Mouse (Mus musculus): ENCODE measurements around the gene E030025P04Rik.

E030025P04Rik gene

DNA sequence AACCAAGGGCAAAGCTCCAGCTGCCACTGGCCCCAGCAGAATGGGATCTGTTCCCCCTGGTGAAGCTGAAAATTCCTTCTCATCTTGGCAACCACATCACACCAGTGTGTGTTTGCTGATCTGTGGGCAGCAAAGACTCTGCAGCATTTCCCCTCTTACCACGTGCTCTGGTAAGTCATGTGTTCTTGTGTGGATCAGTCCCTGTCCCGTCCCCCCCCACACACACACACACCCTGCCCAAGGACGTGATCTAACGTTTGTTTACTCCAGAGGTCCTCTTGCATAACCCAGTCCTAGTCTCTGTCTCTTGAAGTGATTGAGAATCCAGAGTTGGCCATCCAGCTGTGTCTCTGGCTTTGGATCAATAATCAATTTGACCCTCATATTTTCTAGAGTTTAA is at the start of gene E030025P04Rik:
E030025P04Rik (minus strand) TSS at position 134 of the 400 bp plus-strand sequence.
- no peak for DNase-seq

- peak; percentile 65 for DNase-seq
Observed at GRCm38 (mm10) chr11:109192673-109193557, 48.7 kb upstream of the E030025P04Rik start.

DNA sequence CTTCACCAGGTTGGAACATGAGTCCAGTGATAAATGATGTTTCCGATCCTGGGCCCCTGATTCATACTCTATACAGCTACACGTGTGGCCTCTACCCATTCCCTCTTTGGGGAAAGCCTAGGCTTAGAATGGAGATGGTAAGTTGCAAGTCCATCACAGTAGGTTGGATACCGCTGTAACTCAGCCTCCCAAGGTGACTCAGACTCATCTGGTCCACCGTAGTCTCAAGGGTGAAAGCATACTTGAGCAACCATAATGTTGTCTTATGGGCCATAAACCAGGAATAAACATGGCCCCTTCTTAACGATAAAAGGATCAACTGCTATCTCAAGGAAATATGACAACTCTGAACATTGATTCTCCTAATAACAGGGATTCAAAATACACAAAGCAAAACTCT is 44.1 kb upstream of the E030025P04Rik start:
- DNase-seq = no peak

DNA sequence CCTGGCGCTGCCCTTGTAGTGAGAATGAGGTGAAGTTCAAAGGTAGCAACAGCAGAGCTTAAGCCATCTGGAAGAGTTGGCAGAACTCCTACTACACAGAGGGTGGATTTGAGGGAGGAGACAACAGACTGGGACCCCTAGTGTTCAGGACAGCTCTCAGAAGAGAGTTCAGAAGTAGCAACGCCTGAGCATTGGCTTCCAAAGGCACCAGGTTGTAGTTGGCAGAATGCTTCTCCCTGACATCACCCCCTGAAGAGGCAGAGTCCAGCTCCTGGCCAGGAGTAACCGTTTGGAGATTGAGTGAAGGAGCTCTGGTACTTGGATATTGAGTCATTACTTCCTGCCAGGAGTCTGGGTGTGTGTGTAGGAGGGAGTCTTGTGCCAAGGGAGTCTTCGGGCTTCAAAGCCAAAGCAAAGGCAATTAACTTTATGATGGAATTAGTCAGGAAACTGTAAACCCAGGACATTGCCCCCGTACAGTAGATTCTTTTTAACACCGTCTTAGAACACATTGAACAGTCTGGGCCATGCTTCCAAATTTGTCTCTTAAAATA is 43.5 kb upstream of the E030025P04Rik start:
- no peak for DNase-seq

DNA sequence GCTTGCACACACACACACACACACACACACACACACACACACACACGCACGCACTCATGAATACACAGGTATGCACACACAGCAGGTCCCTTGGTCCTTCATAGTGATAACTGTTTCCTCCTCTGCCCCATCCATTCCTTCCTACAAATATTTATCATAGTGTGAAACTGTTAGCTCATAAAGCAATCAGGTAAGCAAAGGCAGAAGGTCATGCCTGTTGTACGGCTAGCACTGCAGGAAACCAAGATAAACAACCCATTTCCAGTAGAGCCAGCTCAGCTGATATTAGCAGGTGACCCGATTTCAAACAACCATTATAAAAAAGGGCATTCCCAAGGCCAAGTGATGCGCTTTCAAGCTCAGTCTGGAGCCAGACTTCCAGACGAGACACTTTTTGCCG is 36.9 kb upstream of the E030025P04Rik start:
- no peak for DNase-seq

GRCm38 (mm10) chr11:109180290-109180689 is 36.1 kb upstream of the E030025P04Rik start:
- DNase-seq = no peak

DNA sequence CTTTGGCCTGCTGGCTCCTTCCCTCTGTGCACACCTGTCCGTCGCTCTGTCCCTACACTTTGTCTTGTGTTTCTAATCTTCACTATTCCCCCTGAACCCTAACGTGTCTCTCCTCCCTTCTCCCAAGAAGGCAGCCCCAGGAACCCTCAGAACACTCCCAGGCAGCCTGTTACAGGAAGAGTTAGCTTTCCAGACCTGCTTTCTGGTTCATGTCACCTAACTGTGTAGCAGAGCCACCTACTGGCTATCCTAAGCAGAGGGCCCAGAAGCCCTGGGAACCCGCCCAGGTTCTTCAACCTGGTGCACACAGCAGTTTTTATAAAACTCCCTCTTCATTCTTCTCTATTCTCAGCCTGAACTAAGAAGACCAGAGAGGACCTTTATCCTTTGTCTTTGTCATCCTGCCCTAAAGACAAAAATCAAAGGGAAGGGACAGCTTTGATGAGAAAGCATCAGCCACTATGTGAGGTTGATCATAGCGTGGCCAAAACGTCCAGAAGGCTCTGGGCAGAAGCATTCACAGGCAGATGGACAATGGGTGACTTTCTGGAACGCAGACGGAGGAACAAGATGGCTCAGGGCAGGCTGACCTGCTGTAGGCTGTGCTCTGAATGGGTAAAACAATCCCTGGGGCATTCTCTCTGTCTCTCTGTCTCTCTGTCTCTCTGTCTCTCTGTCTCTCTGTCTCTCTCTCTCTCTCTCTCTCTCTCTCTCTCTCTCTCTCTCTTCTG is 34.8 kb upstream of the E030025P04Rik start:
- DNase-seq = no peak

- DNase-seq = no peak
Observed at GRCm38 (mm10) chr11:109175376-109175969, 31.3 kb upstream of the E030025P04Rik start.

- DNase-seq = no peak
Observed at GRCm38 (mm10) chr11:109172224-109172623, 28.1 kb upstream of the E030025P04Rik start.

DNA sequence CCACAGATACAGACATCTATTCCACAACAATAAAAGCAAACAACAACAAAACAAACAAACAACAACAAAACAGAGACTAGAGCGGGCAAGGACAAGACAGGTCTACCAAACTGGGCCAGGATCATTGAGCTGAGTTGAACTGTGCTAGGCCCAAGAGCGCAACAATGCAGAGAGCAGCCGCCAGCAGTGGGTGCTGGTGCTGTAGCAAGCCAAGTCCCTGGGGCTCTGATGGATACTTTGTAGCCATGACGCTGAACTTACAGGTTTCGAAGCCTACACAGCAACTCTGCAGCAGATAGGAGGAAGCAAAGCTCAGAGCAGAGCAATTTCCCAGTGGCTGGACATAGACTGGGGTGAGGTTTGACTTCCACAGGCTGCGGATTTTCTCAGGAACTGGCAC is 26.6 kb upstream of the E030025P04Rik start:
- DNase-seq = no peak

DNA sequence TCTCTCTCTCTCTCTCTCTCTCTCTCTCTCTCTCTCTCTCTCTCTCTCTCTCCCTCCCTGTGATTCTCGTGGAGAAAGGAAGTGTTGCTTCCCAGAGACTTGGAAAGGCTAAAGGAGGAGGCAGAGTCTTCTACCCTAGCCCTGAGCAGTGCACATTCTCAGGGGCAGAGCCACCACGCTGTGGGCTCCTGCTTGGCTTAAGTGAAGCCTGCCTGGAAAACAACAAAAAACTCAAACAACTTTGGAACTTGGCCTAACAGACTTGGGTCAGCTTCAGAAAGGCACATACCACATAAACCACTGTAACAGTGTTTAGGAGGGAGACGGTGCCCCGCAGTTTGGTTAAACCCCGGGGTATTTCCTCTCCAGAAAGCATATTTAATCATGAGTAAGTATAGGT is 13.5 kb upstream of the E030025P04Rik start:
- no peak for DNase-seq

DNA sequence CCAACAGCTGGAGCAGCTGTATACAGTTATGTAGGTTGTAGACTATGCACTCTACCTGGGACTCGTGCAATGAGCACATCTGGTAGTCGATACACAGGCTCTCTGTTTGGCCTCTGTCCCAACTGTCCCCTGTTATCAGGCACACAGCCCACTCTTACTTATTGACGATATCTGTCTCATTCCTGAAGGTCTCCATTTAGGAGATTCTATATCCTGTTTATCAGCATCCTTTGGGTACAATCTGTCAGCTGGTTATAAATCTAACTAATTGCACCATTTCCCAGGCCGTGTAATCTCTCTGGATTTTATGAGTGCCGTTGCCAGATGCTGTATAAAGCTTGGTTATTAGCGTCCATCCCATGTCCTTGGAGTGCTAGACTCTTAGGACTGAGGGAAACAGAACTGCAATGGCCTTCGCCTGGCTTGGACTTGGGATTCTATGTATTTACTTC is 747 bp upstream of the E030025P04Rik start:
- no peak for DNase-seq

DNA sequence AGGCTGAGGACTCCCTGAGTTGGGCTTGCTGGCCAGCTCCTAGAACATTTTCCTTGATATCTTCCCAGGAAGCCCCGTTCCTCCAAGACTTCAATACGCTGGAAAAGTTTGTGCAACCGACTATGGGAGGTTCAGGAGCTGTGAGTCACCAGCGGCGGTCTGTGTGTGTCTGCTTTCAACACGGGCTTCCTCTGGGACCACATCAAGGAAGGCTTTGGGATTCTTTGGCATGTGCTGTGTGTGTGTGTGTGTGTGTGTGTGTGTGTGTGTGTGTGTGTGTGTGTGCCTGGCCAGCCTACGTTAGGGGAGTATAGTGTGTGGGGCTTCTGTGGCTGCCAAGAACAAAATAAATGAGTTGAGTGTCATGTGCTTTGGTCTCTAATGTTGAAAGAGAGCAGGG is 17.7 kb downstream of the E030025P04Rik start:
- no peak for DNase-seq

DNA sequence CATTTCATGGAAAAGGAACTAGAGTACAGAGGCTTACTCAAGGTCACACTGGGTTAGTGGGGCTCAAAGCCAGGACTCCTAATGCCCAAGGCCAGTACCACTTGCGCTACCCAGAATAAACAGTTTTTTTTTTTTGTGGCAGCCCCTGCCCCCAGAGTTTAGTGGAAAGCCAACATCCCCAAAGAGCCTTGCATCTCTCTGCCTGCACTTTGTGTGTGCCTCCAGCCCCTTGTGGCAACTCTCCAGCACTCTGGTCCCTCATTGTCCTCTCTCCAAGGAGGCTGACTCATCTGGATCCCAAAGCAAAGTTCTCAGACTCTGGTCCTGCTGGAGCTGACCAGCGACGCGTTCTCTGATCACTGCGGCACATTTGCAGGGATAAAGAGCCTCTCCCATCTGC is 18.7 kb downstream of the E030025P04Rik start:
- DNase-seq = no peak

DNA sequence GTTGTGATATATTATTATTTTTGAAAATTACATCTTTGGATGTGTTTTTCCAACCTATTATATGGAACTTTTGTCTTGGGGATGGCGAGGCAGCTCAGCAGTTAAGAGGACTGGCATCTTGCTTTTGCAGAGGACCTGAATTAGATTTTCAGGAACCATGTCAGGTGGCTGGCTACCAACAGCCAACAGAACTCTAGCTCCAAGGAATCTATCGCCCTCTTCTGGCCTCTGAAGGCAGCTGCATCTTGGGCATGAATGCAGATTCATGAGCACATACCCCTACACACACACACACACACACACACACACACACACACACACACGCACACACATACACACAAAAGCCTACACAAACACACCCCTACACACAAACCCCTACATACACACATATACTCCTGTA is 19.9 kb downstream of the E030025P04Rik start:
- DNase-seq = no peak

GRCm38 (mm10) chr11:109109826-109110346 is 34.3 kb downstream of the E030025P04Rik start:
- no peak for DNase-seq

DNA sequence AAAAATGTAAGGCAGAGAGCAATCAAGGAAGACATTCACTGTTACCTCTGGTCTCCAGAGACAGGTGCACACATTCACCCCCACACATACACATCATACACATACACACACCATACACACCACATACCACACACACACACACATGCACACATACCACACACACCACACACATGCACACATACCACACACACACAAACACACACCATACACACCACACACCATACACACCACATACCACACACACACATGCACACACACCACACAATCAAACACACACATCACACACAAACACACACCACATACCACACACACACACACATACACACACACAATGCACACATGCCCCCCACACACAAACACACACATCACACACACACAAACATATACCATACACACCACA is 35.1 kb downstream of the E030025P04Rik start:
- DNase-seq = no peak

- no peak for DNase-seq
Observed at GRCm38 (mm10) chr11:109107518-109108205, 36.5 kb downstream of the E030025P04Rik start.

DNA sequence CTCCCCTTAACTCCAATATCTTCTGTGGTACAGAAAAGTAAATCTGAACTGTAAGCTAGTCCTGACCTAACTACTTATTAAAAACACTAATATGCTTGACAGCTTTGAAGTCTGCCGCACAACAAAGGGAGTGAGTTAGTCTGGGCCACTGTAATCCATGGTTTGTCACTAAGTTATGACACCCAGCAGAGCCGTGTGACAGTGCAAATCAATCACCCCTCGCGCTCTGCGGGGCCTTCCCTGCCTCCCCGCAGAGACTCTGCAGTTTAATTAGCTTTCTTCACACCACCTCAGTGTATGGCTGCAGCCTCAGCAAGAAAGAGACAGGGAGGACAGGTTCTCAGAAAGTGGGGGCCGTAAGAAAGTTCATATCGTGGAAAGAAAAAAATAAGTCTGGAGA is 37.4 kb downstream of the E030025P04Rik start:
- DNase-seq = peak; percentile 12

- peak; percentile 47 for DNase-seq
Observed at GRCm38 (mm10) chr11:109106181-109106580, 38.0 kb downstream of the E030025P04Rik start.

GRCm38 (mm10) chr11:109103386-109103785 is 40.8 kb downstream of the E030025P04Rik start:
- no peak for DNase-seq

- DNase-seq = no peak
Observed at GRCm38 (mm10) chr11:109102646-109103045, 41.5 kb downstream of the E030025P04Rik start.

Measured in thymus, postnatal 25 days (tissue).